Mouse (Mus musculus) adrenal gland, adult 8-10 months (tissue): ENCODE results near the gene Acvr1b. TPM values are rescaled to one million over a fixed set of nuclear protein-coding genes. Genes with fewer than 3 reads are reported as not detected.

ENCODE experiments used
- DNase-seq: peaks from one replicate; pipeline ENCODE4 v3.0.0; 2022
- microRNA-seq, 2 experiments: library from miRNA; unstranded; fragments of <30 nt; microRNA quantifications; one replicate each; pipeline ENCODE4 v1.2.0; 2022
- total RNA-seq, 4 experiments: library from RNA; stranded (reverse); gene quantifications; 2 replicates each; pipeline ENCODE4 v1.2.4; 2022

The Acvr1b gene
- total RNA-seq, 4 experiments from 2014 or later, result 8.6 to 15.4 (median 12.1) TPM

DNA sequence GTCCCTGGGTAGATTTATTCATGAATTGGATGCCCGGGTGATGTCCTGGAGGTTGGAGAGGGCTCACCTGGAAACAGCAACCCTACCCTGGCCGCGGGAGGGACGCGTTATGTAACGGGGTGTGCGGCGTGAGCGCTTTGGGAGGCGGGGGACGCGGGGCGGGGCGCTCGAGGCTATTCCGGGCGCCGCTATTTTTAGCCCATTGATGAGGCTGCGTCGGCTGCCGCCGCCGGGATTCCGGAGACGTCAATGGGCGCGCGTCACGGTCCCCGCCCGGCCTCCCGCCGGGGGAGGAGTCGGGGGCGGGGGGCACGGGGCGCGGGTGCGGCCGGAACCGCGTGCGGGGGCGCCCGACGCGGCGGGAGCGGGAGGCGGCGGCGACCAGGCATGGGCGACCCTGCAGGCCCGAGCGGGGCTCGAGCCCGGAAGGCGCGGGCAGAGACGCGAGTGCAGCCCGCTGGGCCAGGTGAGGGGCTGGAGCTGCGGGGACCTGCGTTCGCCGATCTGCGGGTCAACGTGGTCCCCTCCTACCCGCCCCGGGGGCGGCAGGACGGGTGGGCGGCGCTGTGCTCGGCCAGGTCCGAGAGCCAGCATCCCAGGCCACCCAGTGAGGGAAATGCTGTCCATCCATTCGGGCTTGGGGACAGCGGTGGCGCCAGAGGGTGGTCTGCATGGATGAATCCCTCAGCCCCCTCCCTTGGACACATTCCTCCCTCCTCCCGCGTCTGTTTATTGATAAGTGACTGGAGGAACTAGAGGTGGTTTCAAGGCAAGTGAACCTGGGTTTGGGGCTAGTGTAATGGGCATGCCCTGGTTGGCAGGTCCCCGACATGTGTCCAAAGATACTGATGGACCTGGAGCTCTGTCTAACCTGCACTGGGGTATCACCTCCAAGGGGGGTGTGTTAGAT lies 80.3 kb downstream of the Acvr1b start, which contains the start of gene Nr4a1:
Gene Nr4a1, plus strand, starts transcription at position 384 of the 910 bp plus-strand sequence.
- DNase-seq, result peak; percentile 86

DNA sequence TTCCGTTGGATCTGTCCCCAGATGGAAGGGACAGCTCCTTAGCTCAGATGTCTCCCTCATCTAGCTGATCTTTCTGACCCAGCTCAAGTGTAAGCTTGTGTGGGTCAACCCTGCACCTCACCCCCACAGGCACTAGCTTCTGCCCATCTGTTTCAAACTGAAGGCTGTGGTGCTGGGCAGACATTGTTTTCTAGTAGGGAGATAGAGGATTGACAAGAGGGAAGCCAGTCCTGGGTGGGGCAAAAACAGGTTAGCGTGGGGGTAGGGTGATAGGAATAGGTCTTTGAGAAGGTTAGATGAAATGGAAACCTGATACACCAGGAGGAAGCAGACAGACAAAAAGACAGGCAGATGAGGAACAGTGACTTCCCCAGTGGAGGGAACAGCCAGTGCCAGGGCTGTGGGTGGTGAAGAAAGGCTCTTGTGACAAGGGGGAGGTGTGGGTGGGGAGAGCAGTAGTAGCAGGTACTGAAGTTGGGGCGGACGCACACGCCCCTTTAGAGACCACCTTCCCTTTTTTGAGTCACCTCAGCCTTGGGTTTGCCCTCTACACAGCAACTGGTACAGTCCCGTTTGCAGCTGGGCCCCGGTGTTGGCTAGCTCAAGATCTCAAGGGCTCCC lies 82.1 kb downstream of the Acvr1b start:
- DNase-seq, result no peak

DNA sequence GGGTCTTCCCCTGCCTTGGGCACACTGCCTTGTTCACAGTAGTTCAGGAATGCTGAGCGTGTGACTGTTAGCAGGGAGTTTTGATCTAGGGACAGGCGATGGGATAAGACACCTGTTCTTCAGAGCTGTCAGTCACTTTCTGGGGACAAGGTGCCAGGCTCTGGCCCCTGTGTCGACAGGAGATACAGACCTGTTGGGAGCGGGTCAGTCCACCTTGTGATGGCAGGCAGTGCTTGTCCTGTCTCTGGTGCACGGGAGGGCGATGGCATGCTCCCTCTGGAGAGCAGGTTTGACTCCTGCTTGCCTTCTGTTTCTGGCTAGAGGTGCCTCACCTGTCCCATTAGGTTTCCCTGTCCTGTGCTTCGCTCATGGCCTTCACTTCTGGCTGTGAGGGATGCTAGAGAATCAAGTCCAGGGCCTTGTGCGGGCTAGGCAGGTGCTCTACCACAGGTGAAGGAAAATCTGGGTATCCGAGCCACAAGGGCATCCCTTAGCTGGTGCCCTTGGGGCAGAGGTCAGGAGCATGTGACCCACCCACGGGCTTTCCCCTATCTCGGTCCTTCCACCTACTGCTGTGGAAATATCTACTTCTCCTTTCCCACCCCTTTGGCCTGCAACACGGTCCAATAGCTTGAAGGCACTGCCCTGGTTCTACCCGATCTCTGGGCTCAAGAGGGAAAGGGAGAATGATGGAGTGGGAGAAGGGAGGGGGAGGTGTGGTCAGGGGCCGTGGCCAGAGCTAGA lies 82.8 kb downstream of the Acvr1b start:
- DNase-seq, result no peak

DNA sequence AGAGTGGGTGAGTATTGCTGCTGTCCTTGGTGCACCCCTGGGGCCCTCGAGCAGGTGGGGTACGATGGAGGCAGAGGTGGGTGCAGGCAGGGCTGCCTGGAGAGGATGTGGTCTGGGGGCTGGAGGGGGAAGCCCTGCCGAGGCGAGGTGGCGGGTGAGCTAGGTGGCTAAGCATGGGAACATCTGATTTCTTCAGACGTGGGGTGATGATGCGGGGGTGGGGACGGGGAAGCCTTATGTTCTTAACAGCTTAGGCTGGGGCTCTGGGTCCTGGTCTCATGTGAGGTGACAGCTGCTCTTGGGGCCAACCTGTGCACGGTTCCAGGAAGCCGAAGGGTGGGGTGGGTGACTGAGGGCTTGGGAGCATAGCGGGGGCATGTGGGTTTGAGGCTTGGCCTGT lies 84.6 kb downstream of the Acvr1b start:
- DNase-seq, result no peak

DNA sequence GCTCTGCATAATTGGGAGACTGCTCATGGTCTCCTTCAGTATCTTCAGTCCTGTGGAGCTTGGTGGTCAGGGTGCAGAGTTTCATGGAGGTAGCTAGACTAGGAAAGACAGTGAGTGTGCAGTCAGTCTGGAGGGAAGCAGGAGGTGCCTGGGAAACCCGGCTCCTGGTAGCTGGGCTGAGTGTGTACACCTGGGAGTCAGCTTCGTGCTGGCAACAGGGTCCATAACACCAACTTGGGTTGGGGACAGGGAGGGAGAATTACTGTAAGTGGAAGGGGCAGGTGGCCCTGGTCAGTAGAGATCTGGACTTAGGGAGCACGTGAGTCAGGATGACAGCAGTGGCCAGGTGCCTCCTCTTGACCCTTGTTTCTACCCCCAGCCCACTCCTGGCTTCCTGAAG lies 86.1 kb downstream of the Acvr1b start:
- DNase-seq, result no peak

DNA sequence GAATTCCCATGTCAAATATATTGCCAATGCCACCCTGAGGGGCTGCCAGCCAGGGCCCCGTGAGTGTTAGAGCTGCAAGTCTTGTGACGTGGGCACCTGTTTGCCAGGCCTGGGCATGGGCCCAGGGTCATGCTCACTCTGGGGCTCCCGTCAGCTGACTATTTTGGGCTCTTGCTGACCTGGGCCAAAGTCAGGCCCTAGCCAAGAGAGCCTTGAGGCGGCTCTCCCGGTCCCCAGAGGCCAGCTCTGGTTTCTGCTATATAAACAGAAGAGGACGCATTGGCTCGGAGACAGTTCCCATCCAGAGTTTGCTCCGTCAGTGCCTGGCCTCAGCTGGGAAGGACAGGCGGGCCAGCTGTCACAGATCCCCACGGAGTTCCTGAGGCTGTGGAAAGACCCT lies 86.5 kb downstream of the Acvr1b start:
- DNase-seq, result peak; percentile 74

DNA sequence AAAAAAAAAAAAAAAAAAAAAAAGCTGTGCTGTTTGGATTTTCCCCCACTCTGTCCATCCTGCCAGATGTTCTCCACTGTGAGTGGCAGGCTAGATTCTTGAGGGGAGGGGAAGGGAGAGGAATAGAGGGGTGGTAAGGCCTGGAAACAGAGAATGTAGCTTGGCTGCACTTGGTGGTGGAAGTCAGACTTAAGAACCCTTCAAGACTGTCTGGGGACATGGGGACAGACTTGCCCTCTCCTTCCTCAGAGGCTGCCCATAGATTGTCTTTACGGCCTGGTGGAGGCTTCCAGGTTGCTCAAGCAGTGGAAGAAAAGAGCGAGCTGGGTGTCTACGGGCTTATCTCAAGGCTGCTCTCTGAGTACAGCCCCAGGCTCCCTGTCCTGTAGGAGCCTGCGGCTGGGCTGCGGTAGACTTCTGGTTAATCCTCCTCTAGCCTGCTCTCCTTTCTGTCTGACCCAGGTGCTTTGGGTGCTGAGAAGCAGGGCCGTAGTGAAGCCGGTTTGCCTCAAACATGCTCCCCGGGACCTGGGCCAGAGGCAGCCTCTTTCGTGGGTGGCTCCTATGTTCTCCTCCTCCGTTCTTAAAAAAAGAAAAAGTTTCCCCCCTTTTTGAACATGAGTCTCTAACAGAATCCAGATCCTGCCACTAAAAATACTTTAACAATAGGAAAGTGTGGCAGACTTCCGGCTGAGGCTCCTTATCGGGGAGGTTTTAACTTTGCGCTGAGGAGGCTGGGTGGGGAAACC lies 87.2 kb downstream of the Acvr1b start:
- DNase-seq, result no peak

DNA sequence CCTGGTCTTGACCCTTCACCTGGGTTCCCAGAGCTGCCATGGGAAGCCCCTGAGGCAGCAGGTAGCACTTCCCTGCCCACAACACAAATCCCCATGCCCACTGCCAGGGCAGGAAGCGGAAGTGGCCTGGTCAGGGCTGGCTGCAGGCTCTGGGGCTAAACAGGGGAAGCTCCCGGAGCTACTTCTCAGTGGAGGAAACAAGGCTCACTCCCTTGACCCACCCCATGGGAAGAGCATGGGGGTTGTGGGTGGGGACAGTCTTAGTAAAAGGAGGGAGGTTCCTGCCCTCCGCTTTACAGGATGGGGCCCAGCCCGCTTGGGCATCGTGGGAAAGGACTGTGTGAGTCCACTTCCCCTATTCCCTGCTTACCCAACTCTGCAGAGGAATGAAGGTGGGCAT lies 88.6 kb downstream of the Acvr1b start:
- DNase-seq, result no peak

Small RNA genes lying within 50 kb of the gene (microRNA-seq; reads per million reads assigned to microRNA genes)
- gene Mir6962, result 0.17 to 0.18 reads per million in 2 experiments

Other genes with a start within 250 kb of the Acvr1b start
- gene Gm47841, start 126.7 kb upstream of the Acvr1b start, total RNA-seq, result under 1 TPM in 1 of 4 experiments, not detected in 3; 0.38 TPM
- 1 to 10 TPM; 6.4 to 9.1 (median 7.4) TPM for gene Fignl2, start 95.5 kb upstream of the Acvr1b start, total RNA-seq
- 1 to 10 TPM in 1 of 4 experiments, under 1 TPM in 3; 0.75 to 1.1 (median 0.79) TPM for gene Ankrd33, start 58.3 kb upstream of the Acvr1b start, total RNA-seq
- 10 to 100 TPM; 14.5 to 24.7 (median 21.5) TPM for gene Acvrl1, start 45.5 kb upstream of the Acvr1b start, total RNA-seq
- gene Grasp, start 50.1 kb downstream of the Acvr1b start, total RNA-seq, result 10 to 100 TPM in 3 of 4 experiments, 1 to 10 TPM in 1; 8.8 to 19.6 (median 17.1) TPM
- 100 to 1,000 TPM in 2 of 4 experiments, 10 to 100 TPM in 2; 42.9 to 895 (median 124) TPM for gene Nr4a1, start 80.2 kb downstream of the Acvr1b start, total RNA-seq
- 10 to 100 TPM; 31.4 to 48.9 (median 37.0) TPM for gene Atg101, start 110.2 kb downstream of the Acvr1b start, total RNA-seq
- gene 6030408B16Rik, start 119.1 kb downstream of the Acvr1b start, total RNA-seq, result under 1 TPM; 0.49 to 0.91 (median 0.71) TPM
- gene Krt80, start 196.1 kb downstream of the Acvr1b start, total RNA-seq, result 1 to 10 TPM; 7.0 to 9.8 (median 8.1) TPM
- 1 to 10 TPM; 1.1 to 3.2 (median 1.5) TPM for gene Krt7, start 237.0 kb downstream of the Acvr1b start, total RNA-seq